Mouse (Mus musculus) retina, embryonic 14.5 days (tissue): ENCODE data around the gene Vmn1r25.
"Not testable (repeated sequence)": the region's sequence is repeated elsewhere in the genome, so short reads cannot be mapped to it uniquely, and the experiment has no call there.

Source experiments
- DNase-seq: peaks from one replicate; pipeline ENCODE4 v3.0.0-alpha.2; 2015; ENCODE audit warnings: low spot score

The Vmn1r25 gene

DNA sequence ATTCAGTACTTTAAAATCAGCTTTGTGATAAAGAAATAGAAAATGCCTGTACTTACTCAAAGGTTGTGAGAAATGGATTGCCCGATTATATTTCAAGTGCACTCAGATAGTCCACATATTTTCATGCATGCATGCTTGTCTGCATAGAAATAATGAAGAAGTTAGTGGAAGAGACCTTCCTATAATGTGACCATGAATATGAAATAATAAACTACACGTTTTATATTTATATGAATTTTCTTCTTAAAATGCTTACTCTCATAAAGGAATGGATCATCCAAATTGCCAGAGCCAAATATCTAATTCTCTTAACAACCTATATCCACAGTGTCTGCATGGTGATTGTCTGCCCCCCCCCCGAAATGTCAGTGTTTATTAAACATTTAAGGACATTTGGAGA lies at the start of gene Vmn1r25:
TSS of gene Vmn1r25 (minus strand) at position 101 of the 400 bp plus-strand sequence.
- no peak for DNase-seq

DNA sequence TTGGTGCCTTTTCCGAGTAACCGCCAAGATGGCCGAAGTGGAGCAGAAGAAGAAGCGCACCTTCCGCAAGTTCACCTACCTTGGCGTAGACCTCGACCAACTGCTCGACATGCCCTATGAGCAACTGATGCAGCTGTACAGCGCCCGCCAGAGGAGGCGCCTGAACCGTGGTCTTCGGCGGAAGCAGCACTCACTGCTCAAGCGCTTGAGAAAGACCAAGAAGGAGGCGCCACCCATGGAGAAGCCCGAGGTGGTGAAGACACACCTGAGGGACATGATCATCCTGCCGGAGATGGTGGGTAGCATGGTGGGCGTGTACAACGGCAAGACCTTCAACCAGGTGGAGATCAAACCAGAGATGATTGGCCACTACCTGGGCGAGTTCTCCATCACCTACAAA lies 36.9 kb upstream of the Vmn1r25 start:
- DNase-seq, result not testable (repeated sequence)

DNA sequence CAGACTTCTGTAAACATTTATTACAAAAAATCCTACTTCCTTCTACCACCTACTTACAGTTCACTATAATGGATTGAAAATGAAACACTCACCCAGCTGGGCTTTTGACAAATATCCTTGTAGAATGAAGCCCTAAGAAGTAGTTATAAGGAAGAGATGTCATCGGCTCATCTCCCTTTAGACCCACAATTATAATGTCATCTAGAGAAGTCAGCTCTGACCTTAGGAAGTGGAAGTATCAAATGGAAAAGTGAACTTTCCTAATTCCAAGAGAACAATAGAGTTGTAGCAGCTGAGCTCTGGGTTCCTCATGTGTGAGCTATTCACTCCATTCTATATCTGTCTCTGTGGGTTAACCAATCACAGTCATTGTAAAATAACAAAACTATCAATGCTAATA lies 34.4 kb upstream of the Vmn1r25 start, which contains the start of gene Vmn1r26:
TSS of gene Vmn1r26 (minus strand) at position 101 of the 400 bp plus-strand sequence.
- no peak for DNase-seq

DNA sequence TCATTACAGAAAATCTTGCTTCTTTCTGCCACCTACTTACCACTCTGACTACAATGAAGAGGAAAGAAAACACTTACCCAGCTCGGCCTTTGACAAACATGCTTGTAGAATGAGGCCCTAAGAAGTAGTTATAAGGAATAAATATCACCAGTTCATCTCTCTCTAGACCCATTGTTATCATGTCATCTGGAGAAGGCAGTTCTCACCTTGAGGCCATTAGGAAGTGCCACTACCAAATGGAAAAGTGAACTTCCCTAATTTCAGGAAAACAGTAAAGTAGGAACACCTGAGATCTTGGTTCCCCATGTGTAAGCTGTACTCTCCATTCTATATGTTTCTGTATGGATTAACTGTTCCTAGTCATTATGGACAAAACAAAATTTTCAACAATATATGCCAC lies 19.2 kb downstream of the Vmn1r25 start, which contains the start of gene Vmn1r24:
TSS of gene Vmn1r24 (minus strand) at position 101 of the 400 bp plus-strand sequence.
- DNase-seq, result not testable (repeated sequence)
